Mouse (Mus musculus) heart, postnatal 0 days (tissue): ENCODE measurements at regions not wholly inside any gene's neighbourhood (a gene's known extent, or its start where the extent isn't known, plus 50 kb on each side); places are given as distances from the start of the nearest gene placed in this dataset.

ENCODE experiments used
- ATAC-seq: fragments of 200-750 bp; cut with Nextera tagmentation; 2 replicates; pipeline ENCODE4 v1.8.0; 2017; ENCODE audit warnings: low read depth, moderate number of reproducible peaks, moderate library complexity; ENCODE audit not compliant: insufficient read depth
- DNase-seq: peaks from one replicate; pipeline ENCODE4 v3.0.0-alpha.2; 2016; ENCODE audit warnings: low spot score
- H3K27ac ChIP-seq: fragments of 300-500 bp; sonication (generic); 2 replicates; pipeline ENCODE4 v1.5.1; 2014; ENCODE audit warnings: low read depth, mild to moderate bottlenecking
- H3K27me3 ChIP-seq: fragments of 300-500 bp; sonication (generic); 2 replicates; pipeline ENCODE4 v1.6.1; 2014; ENCODE audit warnings: low read length, mixed read lengths; ENCODE audit not compliant: control insufficient read depth, insufficient read depth
- H3K36me3 ChIP-seq: fragments of 300-500 bp; sonication (generic); replicated peaks from 2 replicates; pipeline ENCODE4 v1.6.1; 2014; ENCODE audit warnings: low read length, mixed read lengths; ENCODE audit not compliant: control insufficient read depth, insufficient read depth
- H3K4me1 ChIP-seq: fragments of 300-500 bp; sonication (generic); 2 replicates; pipeline ENCODE4 v1.6.1; 2014; ENCODE audit warnings: antibody characterized with exemption; ENCODE audit not compliant: control insufficient read depth, insufficient read depth
- H3K4me2 ChIP-seq: fragments of 300-500 bp; sonication (generic); 2 replicates; pipeline ENCODE4 v1.6.1; 2014; ENCODE audit warnings: low read depth, mild to moderate bottlenecking, low read length, moderate library complexity
- H3K4me3 ChIP-seq: fragments of 300-500 bp; sonication (generic); 2 replicates; pipeline ENCODE4 v1.5.1; 2014; ENCODE audit warnings: low read depth, low read length
- H3K9ac ChIP-seq: fragments of 300-500 bp; sonication (generic); replicated peaks from 2 replicates; pipeline ENCODE4 v1.6.1; 2014; ENCODE audit warnings: low read depth, low read length, mixed read lengths
- H3K9me3 ChIP-seq: fragments of 300-500 bp; sonication (generic); replicated peaks from 2 replicates; pipeline ENCODE4 v1.6.1; 2016; ENCODE audit warnings: low read length; ENCODE audit not compliant: control insufficient read depth
- CTCF ChIP-seq: IDR thresholded peaks from 2 replicates; pipeline ENCODE4 v1.5.1; 2016; ENCODE audit warnings: antibody characterized with exemption, control low read depth, low read depth
- EP300 ChIP-seq: IDR thresholded peaks from 2 replicates; pipeline ENCODE4 v1.6.1; 2016; ENCODE audit warnings: antibody characterized with exemption, low read depth
- WGBS: fragments of 180-500 bp; shearing (Covaris S2); extraction: QIAGEN DNeasy Blood & Tissue Kit; methylation state at CpG from one replicate; pipeline ENCODE4 v1.1.7; 2014; 5-methylcytosine and 5-hydroxymethylcytosine counted together

GRCm38 (mm10) chr7:82921722-82922121 lies 54.6 kb downstream of the Mex3b start:
- 50% methylated on average over 5 of the region's 5 CpGs for WGBS

GRCm38 (mm10) chr7:82923220-82924071 lies 56.3 kb downstream of the Mex3b start:
- Histone ChIP-seq H3K27me3 (no peaks in the 10 kb centered on the region), H3K4me3 (no peak overlapping the region), H3K9me3 (no peaks in the 10 kb centered on the region; the same call in 1 of the 2 replicates), H3K36me3 (no peaks in the 10 kb centered on the region), H3K27ac (no peak overlapping the region), H3K9ac (no peak overlapping the region), H3K4me1 (no peaks in the 10 kb centered on the region), H3K4me2 (no peak overlapping the region)
- DNase-seq (no peak), ATAC-seq (no peak)
- TF ChIP-seq CTCF: no peak
- TF ChIP-seq EP300: no peak
- 72% methylated on average over 11 of the region's 11 CpGs for WGBS

More at GRCm38 (mm10) chr7:82921722-82922121, 54.6 kb downstream of the Mex3b start:
- Histone ChIP-seq H3K36me3 (no peaks in the 10 kb centered on the region), H3K27me3 (no peaks in the 10 kb centered on the region), H3K27ac (no peak overlapping the region), H3K4me2 (no peak overlapping the region), H3K4me3 (no peak overlapping the region), H3K9ac (no peak overlapping the region), H3K9me3 (no peaks in the 10 kb centered on the region; the same call in 1 of the 2 replicates), H3K4me1 (no peaks in the 10 kb centered on the region)
- TF ChIP-seq CTCF (no peak), EP300 (no peak)
- no peak for ATAC-seq
- no peak for DNase-seq

- H3K9ac ChIP-seq: no peak overlapping the region
Observed at GRCm38 (mm10) chr7:82924092-82924491, 57.0 kb downstream of the Mex3b start.

GRCm38 (mm10) chr7:82938311-82938710 lies 71.2 kb downstream of the Mex3b start:
- TF ChIP-seq CTCF (no peak), EP300 (no peak)
- H3K4me1 ChIP-seq: no peaks in the 10 kb centered on the region
- no peak overlapping the region for H3K4me3 ChIP-seq
- H3K36me3 ChIP-seq: no peaks in the 10 kb centered on the region
- no peak overlapping the region for H3K9ac ChIP-seq
- H3K27me3 ChIP-seq: no peaks in the 10 kb centered on the region
- DNase-seq (no peak), ATAC-seq (no peak)
- no peak overlapping the region for H3K4me2 ChIP-seq
- WGBS: 57% methylated on average over 3 of the region's 3 CpGs
- H3K9me3 ChIP-seq: peaks cover 6% of the 10 kb centered on the region
- no peak overlapping the region for H3K27ac ChIP-seq

More at GRCm38 (mm10) chr7:82924092-82924491, 57.0 kb downstream of the Mex3b start:
- H3K4me1 ChIP-seq: no peaks in the 10 kb centered on the region
- TF ChIP-seq CTCF: no peak
- no peak for TF ChIP-seq EP300
- no peak for DNase-seq
- H3K36me3 ChIP-seq: no peaks in the 10 kb centered on the region
- no peak overlapping the region for H3K27ac ChIP-seq
- WGBS: 76% methylated on average over 3 of the region's 3 CpGs
- no peak overlapping the region for H3K4me2 ChIP-seq
- H3K9me3 ChIP-seq: no peaks in the 10 kb centered on the region; the same call in 1 of the 2 replicates
- no peak overlapping the region for H3K4me3 ChIP-seq
- no peak for ATAC-seq
- H3K27me3 ChIP-seq: no peaks in the 10 kb centered on the region

- Histone ChIP-seq H3K27ac (no peak overlapping the region), H3K9ac (no peak overlapping the region), H3K4me3 (no peak overlapping the region), H3K4me1 (no peaks in the 10 kb centered on the region), H3K4me2 (no peak overlapping the region), H3K36me3 (no peaks in the 10 kb centered on the region), H3K27me3 (no peaks in the 10 kb centered on the region), H3K9me3 (peaks cover 6% of the 10 kb centered on the region)
- DNase-seq (no peak), ATAC-seq (no peak)
- WGBS: 88% methylated on average over 11 of the region's 11 CpGs
- TF ChIP-seq CTCF (no peak), EP300 (no peak)
Observed at GRCm38 (mm10) chr7:82939536-82939935, 72.4 kb downstream of the Mex3b start.
